Mouse (Mus musculus) forebrain, embryonic 16.5 days (tissue): ENCODE results near the gene Mogs. TPM values are rescaled to one million over a fixed set of nuclear protein-coding genes. Genes with fewer than 3 reads are reported as not detected.

Experiments
- ATAC-seq: fragments of 200-750 bp; cut with Nextera tagmentation; 2 replicates; pipeline ENCODE4 v1.8.0; 2017; ENCODE audit warnings: mild to moderate bottlenecking, moderate library complexity
- H3K27ac ChIP-seq: fragments of 300-500 bp; sonication (generic); 2 replicates; pipeline ENCODE4 v1.5.1; 2014; ENCODE audit warnings: low read length, control low read depth
- H3K27me3 ChIP-seq: fragments of 300-500 bp; sonication (generic); replicated peaks from 2 replicates; pipeline ENCODE4 v1.6.1; 2014; ENCODE audit warnings: low read length; ENCODE audit not compliant: control insufficient read depth, insufficient read depth
- H3K36me3 ChIP-seq: fragments of 300-500 bp; sonication (generic); 2 replicates; pipeline ENCODE4 v1.6.1; 2014; ENCODE audit not compliant: control insufficient read depth, insufficient read depth
- H3K4me1 ChIP-seq: fragments of 300-500 bp; sonication (generic); replicated peaks from 2 replicates; pipeline ENCODE4 v1.6.1; 2014; ENCODE audit warnings: low read length; ENCODE audit not compliant: control insufficient read depth, insufficient read depth
- H3K4me2 ChIP-seq: fragments of 300-500 bp; sonication (generic); 2 replicates; pipeline ENCODE4 v1.6.1; 2014; ENCODE audit warnings: mild to moderate bottlenecking, low read length, control low read depth
- H3K4me3 ChIP-seq: fragments of 300-500 bp; sonication (generic); replicated peaks from 2 replicates; pipeline ENCODE4 v1.5.1; 2014; ENCODE audit warnings: mild to moderate bottlenecking, low read length, control low read depth
- H3K9ac ChIP-seq: fragments of 300-500 bp; sonication (generic); replicated peaks from 2 replicates; pipeline ENCODE4 v1.6.1; 2014; ENCODE audit warnings: low read depth, low read length, control low read depth
- H3K9me3 ChIP-seq: fragments of 300-500 bp; sonication (generic); 2 replicates; pipeline ENCODE4 v1.6.1; 2016; ENCODE audit warnings: low read length; ENCODE audit not compliant: control insufficient read depth
- WGBS: fragments of 180-500 bp; shearing (Covaris S2); extraction: QIAGEN DNeasy Blood & Tissue Kit; methylation state at CpG from one replicate; pipeline ENCODE4 v1.1.7; 2014; 5-methylcytosine and 5-hydroxymethylcytosine counted together
- polyA plus RNA-seq: library from polyadenylated mRNA; unstranded; fragments of >200 nt; fragmentation: Nextera tagmentation; extraction: Ambion mirVana; gene quantifications from 2 replicates; pipeline ENCODE4 v1.2.1, GENCODE M21; 2015

The Mogs gene
- polyA plus RNA-seq, 1 experiment from 2014 or later, result 21.8 TPM

- peaks cover 13% of the 10 kb centered on the region; the same call in 1 of the 2 replicates for H3K36me3 ChIP-seq
- peaks cover 54% of the 10 kb centered on the region for H3K4me1 ChIP-seq
- no peak overlapping the region for H3K27ac ChIP-seq
- no peak overlapping the region; the same call in 1 of the 2 replicates for H3K4me2 ChIP-seq
- no peaks in the 10 kb centered on the region for H3K27me3 ChIP-seq
- ATAC-seq, result no peak
- WGBS, result 83% methylated on average over 14 of the region's 14 CpGs
- H3K4me3 ChIP-seq, result no peak overlapping the region
- H3K9me3 ChIP-seq, result no peaks in the 10 kb centered on the region
- no peak overlapping the region; the same call in 1 of the 2 replicates for H3K9ac ChIP-seq
Observed at GRCm38 (mm10) chr6:83118825-83119733, 3.8 kb downstream of the Mogs start.

DNA sequence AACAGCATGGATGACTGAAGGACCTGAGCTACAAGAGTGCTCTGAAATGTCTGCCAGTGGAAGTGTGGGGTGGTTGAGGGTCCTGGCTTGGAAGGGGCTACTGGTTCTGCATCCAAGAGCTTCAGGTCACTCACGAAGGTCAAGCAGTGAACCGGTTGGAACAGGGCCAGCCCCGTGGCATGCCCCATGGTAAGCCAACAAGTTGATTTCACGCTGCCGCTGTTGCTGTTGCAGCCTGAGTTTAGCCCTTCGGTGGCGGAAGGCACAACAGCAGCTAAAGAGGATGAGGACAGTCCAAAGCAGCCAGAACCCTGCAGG lies 4.4 kb downstream of the Mogs start:
- H3K4me2 ChIP-seq, result peak overlapping the region; percentile 79
- H3K27me3 ChIP-seq, result no peaks in the 10 kb centered on the region
- H3K27ac ChIP-seq, result no peak overlapping the region
- H3K9me3 ChIP-seq, result no peaks in the 10 kb centered on the region
- H3K36me3 ChIP-seq, result peaks cover 13% of the 10 kb centered on the region; the same call in 1 of the 2 replicates
- no peak for ATAC-seq
- H3K4me1 ChIP-seq, result peaks cover 55% of the 10 kb centered on the region
- peak overlapping the region; percentile 97 for H3K9ac ChIP-seq
- 86% methylated on average over 7 of the region's 7 CpGs for WGBS
- no peak overlapping the region for H3K4me3 ChIP-seq

GRCm38 (mm10) chr6:83120930-83121862 lies 5.9 kb downstream of the Mogs start, which contains the start of gene Wbp1:
Wbp1 (minus strand) TSS chr6:83121559.
- peak within 1 kb of the TSS; percentile 98 for H3K27ac ChIP-seq
- ATAC-seq, result peak; percentile 96
- H3K4me2 ChIP-seq, result peak within 1 kb of the TSS; percentile 98
- H3K36me3 ChIP-seq, result peaks cover 13% of the 10 kb centered on the region; the same call in 1 of the 2 replicates
- peak within 1 kb of the TSS; percentile 97 for H3K9ac ChIP-seq
- peak within 1 kb of the TSS; percentile 86 for H3K4me3 ChIP-seq
- WGBS, result under 1% methylated on average over 38 of the region's 38 CpGs
- H3K9me3 ChIP-seq, result no peaks in the 10 kb centered on the region
- no peaks in the 10 kb centered on the region for H3K27me3 ChIP-seq
- H3K4me1 ChIP-seq, result peaks cover 48% of the 10 kb centered on the region

DNA sequence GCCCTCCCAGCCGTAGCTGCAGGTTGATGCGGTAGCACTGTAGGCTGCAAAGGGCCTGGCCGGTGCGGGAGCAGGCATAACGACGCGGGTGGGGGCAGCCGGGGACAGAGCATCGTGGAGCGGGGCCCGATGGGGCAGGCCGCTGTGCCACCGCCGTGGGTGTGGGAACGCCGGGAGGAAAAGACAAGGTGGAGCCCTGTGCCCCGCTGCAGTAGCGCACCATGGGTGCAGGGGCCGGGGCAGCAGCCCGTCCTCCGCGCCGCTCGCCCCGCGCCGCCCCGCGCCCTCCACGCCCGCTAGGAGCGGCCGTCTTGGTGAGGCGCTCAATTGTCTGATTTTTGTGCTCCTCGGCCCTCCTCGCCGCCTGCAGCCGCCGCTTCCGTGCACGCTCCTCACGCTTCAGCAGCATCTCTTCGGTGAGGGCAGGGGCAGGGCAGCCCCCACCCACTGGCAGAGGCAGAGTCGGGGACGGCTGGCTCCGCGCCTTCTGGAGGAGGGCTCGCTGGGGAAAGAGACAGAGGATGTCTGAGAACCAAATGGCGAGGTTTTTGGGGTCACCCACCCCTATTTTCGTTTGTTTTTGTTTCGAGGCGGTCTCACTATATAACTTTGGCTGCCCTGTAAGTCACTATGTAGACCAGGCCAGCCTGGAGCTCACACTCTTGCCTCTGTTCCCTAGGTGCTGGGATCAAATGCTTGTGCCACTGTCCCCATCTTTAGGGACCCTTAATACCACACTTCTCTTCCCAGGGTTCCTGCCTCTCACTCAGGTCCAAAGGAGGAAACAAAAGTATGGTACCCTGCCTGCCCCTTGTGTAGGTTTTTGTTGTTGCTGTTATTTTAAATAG lies 6.8 kb downstream of the Mogs start:
- Histone ChIP-seq H3K4me3 (peak overlapping the region; percentile 86), H3K36me3 (peaks cover 9% of the 10 kb centered on the region; the same call in 1 of the 2 replicates), H3K27me3 (no peaks in the 10 kb centered on the region), H3K4me2 (peak overlapping the region; percentile 98), H3K27ac (peak overlapping the region; percentile 98), H3K4me1 (peaks cover 40% of the 10 kb centered on the region), H3K9me3 (no peaks in the 10 kb centered on the region), H3K9ac (peak overlapping the region; percentile 96)
- peak; percentile 49 for ATAC-seq
- 1% methylated on average over 52 of the region's 52 CpGs for WGBS

DNA sequence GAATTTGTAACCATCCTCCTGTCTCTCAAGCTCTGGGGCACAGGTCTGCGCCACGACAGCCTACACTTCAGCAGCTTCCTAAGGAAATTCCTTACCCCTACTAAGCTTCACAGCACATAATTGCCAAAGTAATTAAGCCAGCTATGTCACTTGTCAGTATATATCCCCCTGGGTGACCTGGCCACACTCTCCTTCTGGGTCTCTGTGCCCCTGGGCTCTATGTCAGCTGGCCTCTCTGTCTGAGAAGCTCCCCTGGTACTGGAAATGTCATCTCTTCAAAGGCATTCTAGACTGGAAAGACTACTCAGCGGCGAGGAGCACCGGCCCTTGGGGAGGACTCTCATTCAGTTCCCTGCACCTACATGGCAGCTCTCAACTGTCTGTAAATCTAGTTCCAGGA lies 7.7 kb downstream of the Mogs start:
- no peak overlapping the region for H3K4me3 ChIP-seq
- ATAC-seq, result no peak
- 80% methylated on average over 5 of the region's 5 CpGs for WGBS
- peak overlapping the region; percentile 1; the same call in 1 of the 2 replicates for H3K9ac ChIP-seq
- peaks cover 7% of the 10 kb centered on the region; the same call in 1 of the 2 replicates for H3K36me3 ChIP-seq
- peaks cover 38% of the 10 kb centered on the region for H3K4me1 ChIP-seq
- no peaks in the 10 kb centered on the region for H3K9me3 ChIP-seq
- H3K27me3 ChIP-seq, result no peaks in the 10 kb centered on the region
- H3K4me2 ChIP-seq, result peak overlapping the region; percentile 98; the same call in 1 of the 2 replicates
- no peak overlapping the region for H3K27ac ChIP-seq

DNA sequence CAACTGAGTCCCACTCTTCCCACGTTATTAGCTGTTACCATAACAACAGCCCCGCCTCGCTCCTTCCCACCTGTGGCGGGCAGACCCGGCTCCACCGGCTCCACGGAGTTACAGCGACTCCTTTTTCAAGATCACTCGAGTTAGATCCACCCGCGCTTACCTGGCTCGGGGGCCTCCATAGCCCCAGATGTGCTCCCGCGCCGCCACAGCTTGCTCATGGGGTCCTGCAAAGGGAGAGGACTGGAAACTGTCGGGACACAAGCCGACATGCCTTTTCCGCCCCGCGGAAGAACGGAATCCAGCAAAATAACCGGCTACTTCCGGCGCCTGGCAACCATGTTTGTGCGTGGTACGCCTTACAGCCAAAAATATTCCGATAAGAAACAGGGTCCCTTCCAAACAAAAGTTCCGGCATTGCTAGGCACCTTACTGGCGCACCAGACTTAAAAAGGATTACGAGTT lies 9.6 kb downstream of the Mogs start:
- Histone ChIP-seq H3K9me3 (no peaks in the 10 kb centered on the region), H3K4me3 (peak overlapping the region; percentile 87), H3K4me2 (peak overlapping the region; percentile 82), H3K9ac (peak overlapping the region; percentile 75), H3K4me1 (peaks cover 31% of the 10 kb centered on the region), H3K27ac (peak overlapping the region; percentile 65), H3K36me3 (no peaks in the 10 kb centered on the region), H3K27me3 (no peaks in the 10 kb centered on the region)
- peak; percentile 26 for ATAC-seq
- under 1% methylated on average over 30 of the region's 30 CpGs for WGBS

- 16% methylated on average over 5 of the region's 5 CpGs for WGBS
- H3K4me2 ChIP-seq, result peak within 1 kb of the TSS; percentile 82
- H3K36me3 ChIP-seq, result no peaks in the 10 kb centered on the region
- H3K4me1 ChIP-seq, result peaks cover 27% of the 10 kb centered on the region
- H3K27me3 ChIP-seq, result no peaks in the 10 kb centered on the region
- peak within 1 kb of the TSS; percentile 65 for H3K27ac ChIP-seq
- no peaks in the 10 kb centered on the region for H3K9me3 ChIP-seq
- peak within 1 kb of the TSS; percentile 87 for H3K4me3 ChIP-seq
- no peak for ATAC-seq
- peak within 1 kb of the TSS; percentile 75 for H3K9ac ChIP-seq
Observed at GRCm38 (mm10) chr6:83125331-83125730, 10.0 kb downstream of the Mogs start, which contains the start of gene Ino80b. Ino80b (minus strand) TSS chr6:83125431.

- ATAC-seq, result no peak
Observed at GRCm38 (mm10) chr6:83127419-83127818, 12.1 kb downstream of the Mogs start.

More at GRCm38 (mm10) chr6:83127419-83127818, 12.1 kb downstream of the Mogs start:
- no peak overlapping the region for H3K27ac ChIP-seq
- no peaks in the 10 kb centered on the region for H3K27me3 ChIP-seq
- no peak overlapping the region for H3K9ac ChIP-seq
- H3K36me3 ChIP-seq, result no peaks in the 10 kb centered on the region
- 91% methylated on average over 5 of the region's 5 CpGs for WGBS
- H3K9me3 ChIP-seq, result no peaks in the 10 kb centered on the region
- no peak overlapping the region for H3K4me2 ChIP-seq
- H3K4me3 ChIP-seq, result no peak overlapping the region
- H3K4me1 ChIP-seq, result peaks cover 21% of the 10 kb centered on the region
